Mouse (Mus musculus): Measurements from ENCODE around the gene Zfp536.

Gene Zfp536

GRCm38 (mm10) chr7:37482564-37482963 is 290.9 kb downstream of the Zfp536 start:
- in situ Hi-C loops (cut with MboI; ENCODE audit: unreplicated experiment in 2 of 2): no loop called here

- in situ Hi-C loops (cut with MboI; ENCODE audit: unreplicated experiment in 2 of 2): no loop called here
Observed at GRCm38 (mm10) chr7:37481165-37481564, 292.3 kb downstream of the Zfp536 start.

- in situ Hi-C loops (cut with MboI; ENCODE audit: unreplicated experiment in 2 of 2): no loop called here
Observed at GRCm38 (mm10) chr7:37477309-37477708, 296.1 kb downstream of the Zfp536 start.

- in situ Hi-C loops (cut with MboI; ENCODE audit: unreplicated experiment in 2 of 2): no loop called here
Observed at GRCm38 (mm10) chr7:37475485-37475884, 298.0 kb downstream of the Zfp536 start.

GRCm38 (mm10) chr7:37474284-37474683 is 299.2 kb downstream of the Zfp536 start:
- in situ Hi-C loops (cut with MboI; ENCODE audit: unreplicated experiment in 2 of 2): no loop called here

- in situ Hi-C loops (cut with MboI; ENCODE audit: unreplicated experiment in 2 of 2): no loop called here
Observed at GRCm38 (mm10) chr7:37473311-37474084, 299.9 kb downstream of the Zfp536 start.

GRCm38 (mm10) chr7:37471726-37472125 is 301.7 kb downstream of the Zfp536 start:
- in situ Hi-C loops (cut with MboI; ENCODE audit: unreplicated experiment in 2 of 2): no loop called here

- in situ Hi-C loops (cut with MboI; ENCODE audit: unreplicated experiment in 2 of 2): no loop called here
Observed at GRCm38 (mm10) chr7:37466477-37467243, 306.8 kb downstream of the Zfp536 start.

- in situ Hi-C loops (cut with MboI; ENCODE audit: unreplicated experiment in 2 of 2): no loop called here
Observed at GRCm38 (mm10) chr7:37464186-37464721, 309.2 kb downstream of the Zfp536 start.

- in situ Hi-C loops (cut with MboI; ENCODE audit: unreplicated experiment in 2 of 2): no loop called here
Observed at GRCm38 (mm10) chr7:37447523-37447922, 325.9 kb downstream of the Zfp536 start.

- in situ Hi-C loops (cut with MboI; ENCODE audit: unreplicated experiment in 2 of 2): no loop called here
Observed at GRCm38 (mm10) chr7:37439912-37440311, 333.5 kb downstream of the Zfp536 start.

- in situ Hi-C loops (cut with MboI; ENCODE audit: unreplicated experiment in 2 of 2): no loop called here
Observed at GRCm38 (mm10) chr7:37439117-37439844, 334.2 kb downstream of the Zfp536 start.

- in situ Hi-C loops (cut with MboI; ENCODE audit: unreplicated experiment in 2 of 2): no loop called here
Observed at GRCm38 (mm10) chr7:37437887-37438286, 335.6 kb downstream of the Zfp536 start.

GRCm38 (mm10) chr7:37433156-37433555 is 340.3 kb downstream of the Zfp536 start:
- in situ Hi-C loops (cut with MboI; ENCODE audit: unreplicated experiment in 2 of 2): no loop called here

GRCm38 (mm10) chr7:37431471-37431870 is 342.0 kb downstream of the Zfp536 start:
- in situ Hi-C loops (cut with MboI; ENCODE audit: unreplicated experiment in 2 of 2): no loop called here

- in situ Hi-C loops (cut with MboI; ENCODE audit: unreplicated experiment in 2 of 2): no loop called here
Observed at GRCm38 (mm10) chr7:37426061-37426460, 347.4 kb downstream of the Zfp536 start.

GRCm38 (mm10) chr7:37422966-37423365 is 350.5 kb downstream of the Zfp536 start:
- in situ Hi-C loops (cut with MboI; ENCODE audit: unreplicated experiment in 2 of 2): no loop called here

Measured in v-Abl transformed pro-B cells (cell line).